Mouse (Mus musculus): Measurements from ENCODE around the gene Slc38a8. TPM values are rescaled to one million over a fixed set of nuclear protein-coding genes. Genes with fewer than 3 reads are reported as not detected.

Gene Slc38a8
- polyA plus RNA-seq (2012), result not detected in 2 replicates

GRCm38 (mm10) chr8:119501598-119501997 is at the start of gene Slc38a8:
Gene Slc38a8, minus strand, starts transcription at chr8:119501698.
- TF ChIP-seq GATA1 (IDR thresholded peaks at IDR 0.05; ENCODE audit: low read length), result no peak

- TF ChIP-seq GATA1 (IDR thresholded peaks at IDR 0.05; ENCODE audit: low read length), result no peak
Observed at GRCm38 (mm10) chr8:119548560-119549113, 47.1 kb upstream of the Slc38a8 start.

- TF ChIP-seq GATA1 (IDR thresholded peaks at IDR 0.05; ENCODE audit: low read length), result no peak
Observed at GRCm38 (mm10) chr8:119547019-119547691, 45.7 kb upstream of the Slc38a8 start.

GRCm38 (mm10) chr8:119545791-119546190 is 44.3 kb upstream of the Slc38a8 start:
- TF ChIP-seq GATA1 (IDR thresholded peaks at IDR 0.05; ENCODE audit: low read length), result no peak

- TF ChIP-seq GATA1 (IDR thresholded peaks at IDR 0.05; ENCODE audit: low read length), result no peak
Observed at GRCm38 (mm10) chr8:119545180-119545579, 43.7 kb upstream of the Slc38a8 start.

- no peak for TF ChIP-seq GATA1 (IDR thresholded peaks at IDR 0.05; ENCODE audit: low read length)
Observed at GRCm38 (mm10) chr8:119544606-119545005, 43.1 kb upstream of the Slc38a8 start.

- no peak for TF ChIP-seq GATA1 (IDR thresholded peaks at IDR 0.05; ENCODE audit: low read length)
Observed at GRCm38 (mm10) chr8:119531973-119532372, 30.5 kb upstream of the Slc38a8 start.

GRCm38 (mm10) chr8:119531397-119531796 is 29.9 kb upstream of the Slc38a8 start:
- TF ChIP-seq GATA1 (IDR thresholded peaks at IDR 0.05; ENCODE audit: low read length), result no peak

GRCm38 (mm10) chr8:119530937-119531336 is 29.4 kb upstream of the Slc38a8 start:
- TF ChIP-seq GATA1 (IDR thresholded peaks at IDR 0.05; ENCODE audit: low read length), result no peak

- no peak for TF ChIP-seq GATA1 (IDR thresholded peaks at IDR 0.05; ENCODE audit: low read length)
Observed at GRCm38 (mm10) chr8:119528762-119529161, 27.3 kb upstream of the Slc38a8 start.

- no peak for TF ChIP-seq GATA1 (IDR thresholded peaks at IDR 0.05; ENCODE audit: low read length)
Observed at GRCm38 (mm10) chr8:119520102-119520501, 18.6 kb upstream of the Slc38a8 start.

- no peak for TF ChIP-seq GATA1 (IDR thresholded peaks at IDR 0.05; ENCODE audit: low read length)
Observed at GRCm38 (mm10) chr8:119516674-119517073, 15.2 kb upstream of the Slc38a8 start.

GRCm38 (mm10) chr8:119515767-119516166 is 14.3 kb upstream of the Slc38a8 start:
- no peak for TF ChIP-seq GATA1 (IDR thresholded peaks at IDR 0.05; ENCODE audit: low read length)

GRCm38 (mm10) chr8:119514940-119515339 is 13.4 kb upstream of the Slc38a8 start:
- no peak for TF ChIP-seq GATA1 (IDR thresholded peaks at IDR 0.05; ENCODE audit: low read length)

GRCm38 (mm10) chr8:119513405-119513804 is 11.9 kb upstream of the Slc38a8 start:
- TF ChIP-seq GATA1 (IDR thresholded peaks at IDR 0.05; ENCODE audit: low read length), result no peak

GRCm38 (mm10) chr8:119511722-119512121 is 10.2 kb upstream of the Slc38a8 start:
- no peak for TF ChIP-seq GATA1 (IDR thresholded peaks at IDR 0.05; ENCODE audit: low read length)

GRCm38 (mm10) chr8:119510471-119510870 is 9.0 kb upstream of the Slc38a8 start:
- no peak for TF ChIP-seq GATA1 (IDR thresholded peaks at IDR 0.05; ENCODE audit: low read length)
